Mouse (Mus musculus) kidney, postnatal 36 days (tissue): ENCODE results near the gene Tbxas1.

Experiments
- DNase-seq, 2 experiments: peaks; one replicate each; pipeline ENCODE4 v3.0.0; 2021 to 2022; ENCODE audit warnings: mixed read lengths in 2 of 2

Gene Tbxas1

DNA sequence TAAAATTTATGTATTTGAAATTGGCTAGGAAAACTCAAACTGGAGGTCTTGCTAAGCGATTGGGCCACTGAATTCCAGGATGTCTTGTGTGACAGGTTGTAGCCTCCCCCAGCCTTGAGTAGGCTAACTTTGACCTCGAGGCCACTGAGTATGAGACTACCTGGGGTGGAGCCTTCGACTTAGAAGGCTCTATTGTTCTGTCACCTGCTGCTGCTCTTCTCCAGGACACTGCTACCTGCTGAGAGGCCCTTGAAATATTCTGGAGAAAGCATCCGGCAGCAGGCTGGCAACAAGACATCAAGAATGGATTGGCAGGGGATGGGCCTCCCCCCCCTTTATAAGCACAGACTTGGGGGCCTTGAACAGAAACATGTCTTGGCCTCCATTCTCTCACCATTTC, 256.3 kb downstream of the Tbxas1 start:
- no peak for DNase-seq

- no peak for DNase-seq
Observed at GRCm38 (mm10) chr6:39132556-39132955, 257.4 kb downstream of the Tbxas1 start.
